Mouse (Mus musculus) limb, embryonic 12.5 days (tissue): ENCODE measurements around the gene Plek. TPM values are rescaled to one million over a fixed set of nuclear protein-coding genes. Genes with fewer than 3 reads are reported as not detected.
A peak's percentile ranks its signal among the peaks of the same experiment; 100 is the strongest.

ENCODE experiments used
- ATAC-seq: fragments of 200-750 bp; cut with Nextera tagmentation; 2 replicates; pipeline ENCODE4 v1.8.0; 2017; ENCODE audit warnings: low read depth, moderate TSS enrichment; ENCODE audit not compliant: insufficient number of reproducible peaks, insufficient read depth, low FRiP score, low TSS enrichment
- H3K27ac ChIP-seq: fragments of 300-500 bp; sonication (generic); 2 replicates; pipeline ENCODE4 v1.5.1; 2016; ENCODE audit warnings: mild to moderate bottlenecking, moderate library complexity
- H3K27me3 ChIP-seq: fragments of 300-500 bp; sonication (generic); 2 replicates; pipeline ENCODE4 v1.6.1; 2016; ENCODE audit warnings: mild to moderate bottlenecking, moderate library complexity
- H3K36me3 ChIP-seq: fragments of 300-500 bp; sonication (generic); 2 replicates; pipeline ENCODE4 v1.6.1; 2016; ENCODE audit warnings: mild to moderate bottlenecking, moderate library complexity
- H3K4me1 ChIP-seq: fragments of 300-500 bp; sonication (generic); replicated peaks from 2 replicates; pipeline ENCODE4 v1.6.1; 2016
- H3K4me2 ChIP-seq: fragments of 300-500 bp; sonication (generic); 2 replicates; pipeline ENCODE4 v1.6.1; 2016; ENCODE audit warnings: mild to moderate bottlenecking, moderate library complexity
- H3K4me3 ChIP-seq: fragments of 300-500 bp; sonication (generic); replicated peaks from 2 replicates; pipeline ENCODE4 v1.5.1; 2016; ENCODE audit warnings: mild to moderate bottlenecking
- H3K9ac ChIP-seq: fragments of 300-500 bp; sonication (generic); replicated peaks from 2 replicates; pipeline ENCODE4 v1.6.1; 2016; ENCODE audit warnings: mild to moderate bottlenecking, moderate library complexity
- H3K9me3 ChIP-seq: fragments of 300-500 bp; sonication (generic); 2 replicates; pipeline ENCODE4 v1.6.1; 2016; ENCODE audit warnings: mild to moderate bottlenecking, moderate library complexity
- WGBS: fragments of 180-500 bp; shearing (Covaris S2); methylation state at CpG from one replicate; pipeline ENCODE4 v1.1.7; 2016; 5-methylcytosine and 5-hydroxymethylcytosine counted together
- polyA plus RNA-seq: library from polyadenylated mRNA; unstranded; fragments of >200 nt; fragmentation: Nextera tagmentation; extraction: Ambion mirVana; gene quantifications from 2 replicates; pipeline ENCODE4 v1.2.1, GENCODE M21; 2016

Plek gene
- polyA plus RNA-seq, 1 experiment from 2014 or later, result 3.9 TPM

- no peak overlapping the region for H3K4me2 ChIP-seq
- WGBS, result 79% methylated on average over 3 of the region's 3 CpGs
- H3K4me1 ChIP-seq, result no peaks in the 10 kb centered on the region
- H3K27ac ChIP-seq, result no peak overlapping the region
- H3K36me3 ChIP-seq, result no peaks in the 10 kb centered on the region
- H3K9ac ChIP-seq, result no peak overlapping the region
- H3K9me3 ChIP-seq, result no peaks in the 10 kb centered on the region
- no peaks in the 10 kb centered on the region for H3K27me3 ChIP-seq
- ATAC-seq, result no peak
- no peak overlapping the region for H3K4me3 ChIP-seq
Observed at GRCm38 (mm10) chr11:16972027-16972426, 80.2 kb downstream of the Plek start.

GRCm38 (mm10) chr11:16969650-16970049 is 82.5 kb downstream of the Plek start:
- Histone ChIP-seq H3K4me2 (no peak overlapping the region), H3K27me3 (no peaks in the 10 kb centered on the region), H3K4me1 (no peaks in the 10 kb centered on the region), H3K4me3 (no peak overlapping the region), H3K9ac (no peak overlapping the region), H3K9me3 (no peaks in the 10 kb centered on the region), H3K27ac (no peak overlapping the region), H3K36me3 (no peaks in the 10 kb centered on the region)
- ATAC-seq, result no peak
- 71% methylated on average over 2 of the region's 2 CpGs for WGBS

DNA sequence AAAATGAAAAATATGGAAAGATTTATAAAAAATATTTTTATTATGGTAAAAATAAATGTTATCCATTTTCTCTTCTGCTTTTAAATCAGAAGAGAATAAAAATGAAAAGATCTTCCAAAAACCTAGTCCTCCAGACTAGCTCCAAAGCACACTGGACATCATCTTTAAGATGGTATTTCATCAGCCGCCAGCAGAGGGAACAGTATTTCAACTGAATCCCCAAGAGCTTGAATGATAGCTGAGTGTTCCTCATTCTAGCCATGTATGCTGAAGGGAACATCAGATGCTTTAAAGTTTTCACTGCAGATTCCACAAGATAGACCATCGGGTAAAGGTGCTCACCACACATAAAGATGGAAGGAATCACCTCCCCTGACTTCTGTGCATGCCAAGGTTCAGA is 84.4 kb downstream of the Plek start:
- WGBS, result 44% methylated on average over 2 of the region's 2 CpGs
- H3K4me3 ChIP-seq, result no peak overlapping the region
- no peak for ATAC-seq
- no peaks in the 10 kb centered on the region for H3K9me3 ChIP-seq
- no peaks in the 10 kb centered on the region for H3K27me3 ChIP-seq
- H3K4me2 ChIP-seq, result no peak overlapping the region
- no peak overlapping the region for H3K9ac ChIP-seq
- no peaks in the 10 kb centered on the region for H3K4me1 ChIP-seq
- H3K27ac ChIP-seq, result no peak overlapping the region
- H3K36me3 ChIP-seq, result no peaks in the 10 kb centered on the region

DNA sequence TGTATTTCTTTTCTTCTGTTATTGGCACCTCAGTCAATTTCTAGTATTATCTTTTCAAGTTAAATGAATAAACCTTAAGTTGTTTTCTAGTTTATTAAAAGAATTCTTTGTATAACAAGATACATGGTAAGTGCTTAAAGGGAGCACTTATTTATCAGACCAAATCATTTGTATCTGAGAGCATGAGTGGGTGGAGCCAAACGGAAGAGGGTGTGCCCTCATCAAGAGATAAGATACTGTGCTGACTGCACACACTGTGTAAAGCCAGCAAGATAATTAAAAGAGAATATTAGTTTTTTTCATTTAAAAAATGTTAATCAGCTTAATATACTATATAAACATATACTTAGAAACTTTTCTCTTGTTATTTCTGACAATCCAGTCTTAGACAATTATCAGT is 93.7 kb downstream of the Plek start:
- no peak overlapping the region for H3K4me3 ChIP-seq
- 92% methylated on average over 1 of the region's 1 CpGs for WGBS

DNA sequence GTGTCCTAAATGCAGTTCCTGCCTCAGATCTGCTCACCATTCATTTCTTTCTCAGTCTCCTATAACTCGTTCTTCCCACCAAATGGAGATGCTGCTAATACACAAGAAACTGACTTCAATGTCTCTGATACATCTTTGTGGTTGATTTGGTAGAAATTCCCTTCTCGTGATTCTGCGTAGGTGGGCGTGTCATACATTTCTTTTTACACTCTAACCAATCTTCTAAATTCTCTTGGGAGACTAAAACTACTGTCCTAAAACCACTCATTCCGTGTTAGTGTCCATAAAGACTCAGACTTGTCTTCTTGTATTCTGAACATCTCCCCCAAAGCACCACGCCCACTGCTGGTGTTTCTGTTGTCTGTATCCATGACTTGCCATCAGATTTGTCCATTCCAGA is 95.2 kb downstream of the Plek start:
- no peak overlapping the region for H3K27ac ChIP-seq
- H3K9me3 ChIP-seq, result no peaks in the 10 kb centered on the region
- no peak for ATAC-seq
- H3K9ac ChIP-seq, result no peak overlapping the region
- H3K4me3 ChIP-seq, result no peak overlapping the region
- H3K36me3 ChIP-seq, result no peaks in the 10 kb centered on the region; the same call in 1 of the 2 replicates
- H3K27me3 ChIP-seq, result no peaks in the 10 kb centered on the region
- H3K4me1 ChIP-seq, result peaks cover 1% of the 10 kb centered on the region
- no peak overlapping the region for H3K4me2 ChIP-seq
- WGBS, result 89% methylated on average over 6 of the region's 6 CpGs

More for the DNA sequence above, 93.7 kb downstream of the Plek start:
- no peaks in the 10 kb centered on the region for H3K9me3 ChIP-seq
- H3K27ac ChIP-seq, result no peak overlapping the region
- H3K4me2 ChIP-seq, result no peak overlapping the region
- no peaks in the 10 kb centered on the region for H3K4me1 ChIP-seq
- no peaks in the 10 kb centered on the region; the same call in 1 of the 2 replicates for H3K36me3 ChIP-seq
- ATAC-seq, result no peak
- H3K9ac ChIP-seq, result no peak overlapping the region
- H3K27me3 ChIP-seq, result no peaks in the 10 kb centered on the region

GRCm38 (mm10) chr11:16956115-16956862 is 95.9 kb downstream of the Plek start:
- ATAC-seq, result no peak
- WGBS, result 87% methylated on average over 6 of the region's 6 CpGs

DNA sequence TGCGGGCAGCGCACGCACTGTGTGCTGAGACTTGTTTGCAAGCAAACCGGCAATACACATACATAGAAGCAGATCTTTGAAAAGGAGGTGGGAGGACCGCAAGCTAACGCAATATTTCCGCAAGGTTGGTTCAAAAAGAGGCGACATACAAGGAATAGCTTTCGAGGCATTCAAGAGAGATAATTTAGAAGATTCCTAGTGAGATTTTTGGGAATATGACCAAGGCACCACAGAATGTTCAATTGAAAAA is 100.5 kb downstream of the Plek start:
- ATAC-seq, result no peak
- Histone ChIP-seq H3K9me3 (no peaks in the 10 kb centered on the region), H3K4me1 (peaks cover 7% of the 10 kb centered on the region), H3K9ac (peak overlapping the region; percentile 72), H3K27ac (peak overlapping the region; percentile 57; the same call in 1 of the 2 replicates), H3K27me3 (no peaks in the 10 kb centered on the region), H3K4me2 (peak overlapping the region; percentile 81), H3K36me3 (no peaks in the 10 kb centered on the region; the same call in 1 of the 2 replicates), H3K4me3 (peak overlapping the region; percentile 65)
- WGBS, result 7% methylated on average over 9 of the region's 9 CpGs

More at GRCm38 (mm10) chr11:16956115-16956862, 95.9 kb downstream of the Plek start:
- Histone ChIP-seq H3K4me1 (peaks cover 7% of the 10 kb centered on the region), H3K4me3 (no peak overlapping the region), H3K27me3 (no peaks in the 10 kb centered on the region), H3K27ac (no peak overlapping the region), H3K4me2 (no peak overlapping the region), H3K9ac (no peak overlapping the region), H3K9me3 (no peaks in the 10 kb centered on the region), H3K36me3 (no peaks in the 10 kb centered on the region; the same call in 1 of the 2 replicates)

- Histone ChIP-seq H3K27ac (peak within 1 kb of the TSS; percentile 57; the same call in 1 of the 2 replicates), H3K27me3 (no peaks in the 10 kb centered on the region), H3K36me3 (no peaks in the 10 kb centered on the region; the same call in 1 of the 2 replicates), H3K4me3 (peak within 1 kb of the TSS; percentile 65), H3K4me1 (peaks cover 7% of the 10 kb centered on the region), H3K9me3 (no peaks in the 10 kb centered on the region), H3K9ac (peak within 1 kb of the TSS; percentile 72), H3K4me2 (peak within 1 kb of the TSS; percentile 81)
- ATAC-seq, result peak; percentile 100
- under 1% methylated on average over 37 of the region's 38 CpGs for whole genome bisulfite sequencing
Observed at GRCm38 (mm10) chr11:16950976-16951760, 101.0 kb downstream of the Plek start, which contains the start of gene Fbxo48. TSS of gene Fbxo48 (plus strand) at chr11:16951375.

GRCm38 (mm10) chr11:16950226-16950975 is 101.8 kb downstream of the Plek start:
- H3K4me2 ChIP-seq, result peak overlapping the region; percentile 52
- H3K4me3 ChIP-seq, result peak overlapping the region; percentile 65
- H3K36me3 ChIP-seq, result no peaks in the 10 kb centered on the region; the same call in 1 of the 2 replicates
- H3K9ac ChIP-seq, result peak overlapping the region; percentile 53
- no peak overlapping the region for H3K27ac ChIP-seq
- peaks cover 7% of the 10 kb centered on the region for H3K4me1 ChIP-seq
- no peak; the same call in 1 of the 2 replicates for ATAC-seq
- 56% methylated on average over 13 of the region's 13 CpGs for whole genome bisulfite sequencing
- H3K9me3 ChIP-seq, result no peaks in the 10 kb centered on the region
- no peaks in the 10 kb centered on the region for H3K27me3 ChIP-seq

- H3K27ac ChIP-seq, result no peak overlapping the region
- no peak overlapping the region for H3K9ac ChIP-seq
- H3K36me3 ChIP-seq, result no peaks in the 10 kb centered on the region
- peaks cover 7% of the 10 kb centered on the region for H3K4me1 ChIP-seq
- H3K9me3 ChIP-seq, result no peaks in the 10 kb centered on the region
- H3K27me3 ChIP-seq, result no peaks in the 10 kb centered on the region
- no peak overlapping the region for H3K4me3 ChIP-seq
- WGBS, result 27% methylated on average over 1 of the region's 1 CpGs
- no peak overlapping the region for H3K4me2 ChIP-seq
- ATAC-seq, result no peak
Observed at GRCm38 (mm10) chr11:16948756-16949155, 103.4 kb downstream of the Plek start.

DNA sequence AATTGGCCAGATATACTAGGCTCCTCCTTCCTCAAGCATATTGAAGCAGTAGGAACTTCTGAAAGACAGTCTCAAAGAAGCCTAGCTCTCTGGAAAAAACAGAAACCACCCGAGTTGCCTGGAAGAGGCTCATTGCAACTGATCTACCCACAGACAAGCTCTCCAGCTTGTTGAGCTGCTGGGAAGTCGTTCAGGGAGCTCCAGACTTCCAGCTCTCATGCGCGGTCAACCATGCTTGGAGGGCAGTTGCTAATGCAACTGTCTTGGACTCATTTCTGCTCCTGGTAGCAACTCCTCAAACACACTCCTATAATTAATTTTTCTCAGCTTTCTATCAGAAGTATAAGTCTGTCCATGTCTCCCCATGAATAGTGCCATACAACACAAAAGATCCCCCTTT is 109.2 kb downstream of the Plek start:
- no peaks in the 10 kb centered on the region for H3K9me3 ChIP-seq
- H3K4me1 ChIP-seq, result no peaks in the 10 kb centered on the region
- no peak overlapping the region for H3K9ac ChIP-seq
- H3K4me3 ChIP-seq, result no peak overlapping the region
- no peaks in the 10 kb centered on the region for H3K36me3 ChIP-seq
- H3K27ac ChIP-seq, result no peak overlapping the region
- no peaks in the 10 kb centered on the region for H3K27me3 ChIP-seq
- H3K4me2 ChIP-seq, result no peak overlapping the region
- ATAC-seq, result no peak
- WGBS, result 89% methylated on average over 4 of the region's 4 CpGs
